Mouse (Mus musculus): ENCODE results near the gene Sp3. TPM values are rescaled to one million over a fixed set of nuclear protein-coding genes. Genes with fewer than 3 reads are reported as not detected.
"Not testable (repeated sequence)": the region's sequence is repeated elsewhere in the genome, so short reads cannot be mapped to it uniquely, and the experiment has no call there.

Gene Sp3
- polyA plus RNA-seq, 1 experiment from 2014 or later: 54.6 TPM

GRCm38 (mm10) chr2:72909046-72909445, 71.2 kb downstream of the Sp3 start:
- no peak overlapping the region for H3K4me2 ChIP-seq
- no peak overlapping the region for H3K9ac ChIP-seq
- no peak for ATAC-seq (replicated peaks; ENCODE audit: low FRiP score)
- H3K27me3 ChIP-seq: no peaks in the 10 kb centered on the region
- H3K4me1 ChIP-seq: no peaks in the 10 kb centered on the region
- no peak overlapping the region for H3K27ac ChIP-seq
- no peak overlapping the region for H3K4me3 ChIP-seq (replicated peaks)
- WGBS: 74% methylated on average over 4 of the region's 4 CpGs
- H3K9me3 ChIP-seq (replicated peaks): no peaks in the 10 kb centered on the region
- H3K36me3 ChIP-seq: no peaks in the 10 kb centered on the region

GRCm38 (mm10) chr2:72908191-72908910, 71.9 kb downstream of the Sp3 start:
- H3K9ac ChIP-seq: no peak overlapping the region
- no peak overlapping the region for H3K4me2 ChIP-seq
- H3K9me3 ChIP-seq (replicated peaks): no peaks in the 10 kb centered on the region
- no peak overlapping the region for H3K27ac ChIP-seq
- H3K4me1 ChIP-seq: no peaks in the 10 kb centered on the region
- 84% methylated on average over 20 of the region's 20 CpGs for WGBS
- no peaks in the 10 kb centered on the region for H3K27me3 ChIP-seq
- H3K4me3 ChIP-seq (replicated peaks): no peak overlapping the region
- no peaks in the 10 kb centered on the region for H3K36me3 ChIP-seq
- no peak for ATAC-seq (replicated peaks; ENCODE audit: low FRiP score)

- H3K4me2 ChIP-seq: no peak overlapping the region
- H3K27ac ChIP-seq: no peak overlapping the region
- ATAC-seq (replicated peaks; ENCODE audit: low FRiP score): no peak
- no peaks in the 10 kb centered on the region for H3K27me3 ChIP-seq
- 59% methylated on average over 8 of the region's 8 CpGs for WGBS
- H3K9me3 ChIP-seq (replicated peaks): no peaks in the 10 kb centered on the region
- no peak overlapping the region for H3K9ac ChIP-seq
- no peak overlapping the region for H3K4me3 ChIP-seq (replicated peaks)
- no peaks in the 10 kb centered on the region for H3K4me1 ChIP-seq
- no peaks in the 10 kb centered on the region for H3K36me3 ChIP-seq
These were observed 73.5 kb downstream of the Sp3 start for GRCm38 (mm10) chr2:72906745-72907144.

- not testable (repeated sequence) for H3K4me2 ChIP-seq; ATAC-seq (replicated peaks; ENCODE audit: low FRiP score); H3K27me3 ChIP-seq; H3K4me3 ChIP-seq (replicated peaks); H3K27ac ChIP-seq; H3K9me3 ChIP-seq (replicated peaks); H3K36me3 ChIP-seq; H3K4me1 ChIP-seq; H3K9ac ChIP-seq
- 86% methylated on average over 16 of the region's 16 CpGs for WGBS
These were observed 77.2 kb downstream of the Sp3 start for GRCm38 (mm10) chr2:72902816-72903680.

GRCm38 (mm10) chr2:72898782-72899305, 81.4 kb downstream of the Sp3 start:
- ATAC-seq (replicated peaks; ENCODE audit: low FRiP score): no peak
- Histone ChIP-seq H3K27ac (no peak overlapping the region), H3K4me1 (no peaks in the 10 kb centered on the region), H3K4me2 (no peak overlapping the region), H3K36me3 (no peaks in the 10 kb centered on the region), H3K27me3 (no peaks in the 10 kb centered on the region), H3K9me3 (replicated peaks) (no peaks in the 10 kb centered on the region; the same call in 1 of the 2 replicates), H3K4me3 (replicated peaks) (no peak overlapping the region), H3K9ac (no peak overlapping the region)
- 92% methylated on average over 2 of the region's 2 CpGs for WGBS

- Histone ChIP-seq H3K27me3 (no peaks in the 10 kb centered on the region), H3K4me2 (no peak overlapping the region), H3K4me3 (replicated peaks) (no peak overlapping the region), H3K9me3 (replicated peaks) (no peaks in the 10 kb centered on the region; the same call in 1 of the 2 replicates), H3K4me1 (no peaks in the 10 kb centered on the region), H3K36me3 (no peaks in the 10 kb centered on the region), H3K9ac (no peak overlapping the region), H3K27ac (no peak overlapping the region)
- no peak for ATAC-seq (replicated peaks; ENCODE audit: low FRiP score)
- 79% methylated on average over 3 of the region's 3 CpGs for WGBS
These were observed 82.0 kb downstream of the Sp3 start for GRCm38 (mm10) chr2:72898094-72898781.

GRCm38 (mm10) chr2:72889806-72890205, 90.4 kb downstream of the Sp3 start:
- H3K4me3 ChIP-seq (replicated peaks): no peak overlapping the region
- H3K27me3 ChIP-seq: no peaks in the 10 kb centered on the region
- H3K4me1 ChIP-seq: 0 out of 2 replicates have a peak, but pooled peaks cover 3% of the 10 kb centered on the region
- no peak for ATAC-seq (replicated peaks; ENCODE audit: low FRiP score)
- no peaks in the 10 kb centered on the region for H3K9me3 ChIP-seq (replicated peaks)
- H3K4me2 ChIP-seq: no peak overlapping the region
- no peak overlapping the region for H3K27ac ChIP-seq
- H3K36me3 ChIP-seq: no peaks in the 10 kb centered on the region
- H3K9ac ChIP-seq: no peak overlapping the region

Small RNA genes lying within 50 kb of the gene (microRNA-seq; reads per million reads assigned to microRNA genes)
- gene Gm25960: not detected

Other genes starting within 250 kb of the Sp3 start
- not detected in 2 replicates for gene Gm11084, start 6.3 kb upstream of the Sp3 start, polyA plus RNA-seq (2015; fragmentation: Nextera tagmentation; extraction: Ambion mirVana)
- gene Ola1, start 238.5 kb upstream of the Sp3 start, polyA plus RNA-seq (2015; fragmentation: Nextera tagmentation; extraction: Ambion mirVana): 88.9 and 97.6 TPM in 2 replicates

Data from kidney, embryonic 15.5 days (tissue).